9 mouse cellular contexts compared by ENCODE assay signal in the genomic region with DNA sequence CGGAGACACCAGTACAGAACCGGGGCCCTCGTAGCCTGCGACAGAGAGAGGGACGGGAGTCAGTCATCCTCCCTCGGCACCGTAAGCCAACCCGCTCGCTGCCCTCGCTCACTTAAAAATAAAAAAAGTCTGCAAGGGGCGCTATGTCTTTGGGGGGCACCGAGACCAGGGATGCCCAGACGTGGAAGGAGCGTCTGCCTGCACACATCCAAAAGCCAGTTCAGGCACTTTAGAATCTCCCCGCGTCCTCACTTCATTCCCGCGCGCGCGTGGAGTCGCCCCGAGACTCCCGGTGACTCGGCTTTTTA. TPM values are rescaled to one million over a fixed set of nuclear protein-coding genes. Genes with fewer than 3 reads are reported as not detected.
A peak's percentile ranks its signal among the peaks of the same experiment; 100 is the strongest.
DNase-seq lines count a peak whose midpoint lies in the region; ATAC-seq and TF ChIP-seq lines count a peak whose summit lies in the region.
"Had no signal": no experiment of that assay in that cellular context is flagged by ENCODE, and none has a peak within 500 bp of the region (broad histone marks: within the 10 kb centered on the region; RNA-seq: fewer than 3 reads in every experiment).

No protein-coding gene starts in this region.

- H3K9me3 ChIP-seq in lung, embryonic 14.5 days (ENCODE audit: low read depth, low read length), result no peaks in the 10 kb centered on the region
- no peaks in the 10 kb centered on the region for H3K9me3 ChIP-seq in forebrain, embryonic 11.5 days (ENCODE audit: control insufficient read depth, low read length)
- no peaks in the 10 kb centered on the region for H3K9me3 ChIP-seq in limb, embryonic 10.5 days (replicated peaks)

- no peak for TF ChIP-seq POLR2A in small intestine, adult 2 months (IDR thresholded peaks at IDR 0.05; ENCODE audit: low read depth, low read length)

- H3K4me1 ChIP-seq in lung, embryonic 14.5 days (ENCODE audit: insufficient read depth), result no peaks in the 10 kb centered on the region
- H3K4me1 ChIP-seq in forebrain, embryonic 11.5 days (replicated peaks; ENCODE audit: control insufficient read depth, insufficient read depth, low read length), result peaks cover 26% of the 10 kb centered on the region
- H3K4me1 ChIP-seq in limb, embryonic 10.5 days, result peaks cover 85% of the 10 kb centered on the region
- peaks cover 10% of the 10 kb centered on the region for H3K4me1 ChIP-seq in small intestine, adult 2 months (ENCODE audit: control insufficient read depth, insufficient read depth, insufficient read length, low read length)

- H3K27ac ChIP-seq in lung, embryonic 14.5 days (ENCODE audit: low read depth), result no peak overlapping the region
- H3K27ac ChIP-seq in forebrain, embryonic 11.5 days (ENCODE audit: low read depth, low read length), result no peak overlapping the region
- peak overlapping the region; percentile 94 for H3K27ac ChIP-seq in limb, embryonic 10.5 days
- no peak overlapping the region for H3K27ac ChIP-seq in small intestine, adult 2 months (ENCODE audit: insufficient read depth, low read depth, low read length)

- DNase-seq in lung, embryonic 14.5 days, result no peak
- DNase-seq in lung, adult 18-20 months, result no peak
- no peak for DNase-seq in forebrain, embryonic 11.5 days (ENCODE audit: low spot score)
- no peak for DNase-seq in limb, embryonic 10.5 days (ENCODE audit: low spot score)
- DNase-seq in layer of hippocampus, adult 8-10 months (ENCODE audit: low spot score in 2 of 2), result no peak
- DNase-seq in cerebellum, postnatal 36 days, result no peak

- H3K27me3 ChIP-seq in lung, embryonic 14.5 days (ENCODE audit: insufficient read depth, low read length), result peaks cover 75% of the 10 kb centered on the region
- H3K27me3 ChIP-seq in forebrain, embryonic 11.5 days (ENCODE audit: control insufficient read depth, insufficient read depth, low read length), result peaks cover 89% of the 10 kb centered on the region
- peaks cover 83% of the 10 kb centered on the region for H3K27me3 ChIP-seq in limb, embryonic 10.5 days (ENCODE audit: low read depth, poor library complexity, severe bottlenecking)
- H3K27me3 ChIP-seq in small intestine, adult 2 months (ENCODE audit: control insufficient read depth, insufficient read depth, low read length), result peaks cover 67% of the 10 kb centered on the region

- H3K4me3 ChIP-seq in lung, embryonic 14.5 days (ENCODE audit: low read depth, low read length), result peak overlapping the region; percentile 57
- peak overlapping the region; percentile 44 for H3K4me3 ChIP-seq in forebrain, embryonic 11.5 days (ENCODE audit: low read depth, low read length)
- peak overlapping the region; percentile 80 for H3K4me3 ChIP-seq in limb, embryonic 10.5 days
- H3K4me3 ChIP-seq in small intestine, adult 2 months (ENCODE audit: low read depth, low read length), result 0 out of 2 replicates have a peak overlapping the region, but pooled peaks have one; percentile 8

- WGBS in lung, embryonic 14.5 days, result under 1% methylated on average over 25 of the region's 25 CpGs
- 1% methylated on average over 25 of the region's 25 CpGs for WGBS in forebrain, embryonic 11.5 days
- under 1% methylated on average over 25 of the region's 25 CpGs for WGBS in limb, embryonic 10.5 days
- 3% methylated on average over 25 of the region's 25 CpGs for WGBS in small intestine, adult 2 months

- TF ChIP-seq CTCF in lung, embryonic 14.5 days (IDR thresholded peaks at IDR 0.05; ENCODE audit: low read depth), result no peak
- no peak for TF ChIP-seq CTCF in small intestine, adult 2 months (IDR thresholded peaks at IDR 0.05; ENCODE audit: extremely low read depth, insufficient read length, insufficient replicate concordance, low read depth, low read length)

- H3K4me2 ChIP-seq in lung, embryonic 14.5 days, result peak overlapping the region; percentile 93
- H3K4me2 ChIP-seq in forebrain, embryonic 11.5 days (ENCODE audit: low read depth, low read length, severe bottlenecking), result peak overlapping the region; percentile 89

- H3K9ac ChIP-seq in lung, embryonic 14.5 days, result no peak overlapping the region
- H3K9ac ChIP-seq in forebrain, embryonic 11.5 days (ENCODE audit: low read length), result no peak overlapping the region

- H3K36me3 ChIP-seq in lung, embryonic 14.5 days (ENCODE audit: insufficient read depth), result no peaks in the 10 kb centered on the region
- H3K36me3 ChIP-seq in forebrain, embryonic 11.5 days (ENCODE audit: control insufficient read depth, insufficient read depth, low read length), result no peaks in the 10 kb centered on the region
- peaks cover 13% of the 10 kb centered on the region for H3K36me3 ChIP-seq in limb, embryonic 10.5 days
- no peaks in the 10 kb centered on the region for H3K36me3 ChIP-seq in small intestine, adult 2 months (ENCODE audit: control insufficient read depth, insufficient read depth, low read length)

- no peak for ATAC-seq in lung, embryonic 14.5 days (ENCODE audit: insufficient read depth)
- ATAC-seq in forebrain, embryonic 11.5 days (replicated peaks; ENCODE audit: low FRiP score), result no peak
- ATAC-seq: Patski had no signal

RNA-seq across cellular contexts. Expression of a gene that starts 1.0 kb away (rescaled TPM):
- polyA plus RNA-seq in lung, embryonic 14.5 days (2014; fragmentation: Nextera tagmentation; extraction: Ambion mirVana), result 0.34 TPM in 1 of 2 replicates, not detected in the other
- 0.71 and 1.2 TPM in 2 replicates for polyA plus RNA-seq in forebrain, embryonic 11.5 days (2014; fragmentation: Nextera tagmentation; extraction: Ambion mirVana)
- polyA plus RNA-seq in limb, embryonic 10.5 days (2016; fragmentation: Nextera tagmentation; extraction: Ambion mirVana), result 20.1 and 34.2 TPM in 2 replicates
- polyA plus RNA-seq in small intestine, adult 2 months (2012; rRNA removed), result 0.46 TPM in 1 of 2 replicates, not detected in the other
- not detected for total RNA-seq in layer of hippocampus, adult 8-10 months (2022)
- total RNA-seq: left cerebral cortex, postnatal 36 days had no signal

Comparison
In these comparisons a context has a peak if more than half of its experiments do, and no peak if none do; other contexts are left out.
1. H3K4me3 ChIP-seq: peak in every context shown above with its lines; median percentile 80 in limb, embryonic 10.5 days; 57 in lung, embryonic 14.5 days; 44 in forebrain, embryonic 11.5 days; 8 in small intestine, adult 2 months.